Mouse (Mus musculus) E14TG2a.4 (cell line): Measurements from ENCODE around the gene Haspin.

ENCODE experiments used
- CTCF ChIP-seq: conservative IDR thresholded peaks from 2 replicates; pipeline ENCODE4 v1.5.1; 2014; ENCODE audit warnings: low read length
- NANOG ChIP-seq: IDR thresholded peaks from 2 replicates; pipeline ENCODE4 v1.6.1; 2014; ENCODE audit warnings: borderline replicate concordance, low read length, mixed read lengths
- POU5F1 ChIP-seq: IDR thresholded peaks from 2 replicates; pipeline ENCODE4 v1.6.1; 2014; ENCODE audit warnings: low read length, borderline replicate concordance

- no peak for TF ChIP-seq CTCF
- TF ChIP-seq POU5F1 = no peak
- TF ChIP-seq NANOG = no peak
Measured at GRCm38 (mm10) chr11:73137116-73137515, 978 bp downstream of the Haspin start.
